Mouse (Mus musculus) fibroblast of lung, adult 2 months (primary cell): ENCODE measurements around the gene Spns2.
"Not testable (repeated sequence)": the region's sequence is repeated elsewhere in the genome, so short reads cannot be mapped to it uniquely, and the experiment has no call there.

Source experiments
- DNase-seq: peaks from one replicate; pipeline ENCODE4 v3.0.0-alpha.2; 2011; ENCODE audit warnings: low read depth

The Spns2 gene

DNA sequence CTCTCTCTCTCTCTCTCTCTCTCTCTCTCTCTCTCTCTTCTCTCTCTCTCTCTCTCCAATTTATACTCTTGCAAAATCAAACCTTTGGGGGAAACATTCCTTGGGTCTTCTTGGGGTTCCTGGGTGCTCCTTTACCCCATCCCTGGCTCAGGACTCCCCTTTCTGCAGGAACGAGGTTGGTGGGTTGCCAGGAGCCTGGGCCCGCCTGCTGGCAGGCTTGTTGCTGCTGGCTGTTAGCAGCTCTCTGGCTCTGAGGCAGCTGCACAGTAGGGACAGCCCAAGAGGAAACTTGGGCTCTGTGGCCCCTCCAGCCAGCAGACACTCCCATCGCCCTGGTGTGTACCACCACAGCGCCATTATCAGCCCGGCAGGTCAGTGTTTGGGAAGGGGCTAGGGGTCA is 53.4 kb downstream of the Spns2 start:
- no peak for DNase-seq

DNA sequence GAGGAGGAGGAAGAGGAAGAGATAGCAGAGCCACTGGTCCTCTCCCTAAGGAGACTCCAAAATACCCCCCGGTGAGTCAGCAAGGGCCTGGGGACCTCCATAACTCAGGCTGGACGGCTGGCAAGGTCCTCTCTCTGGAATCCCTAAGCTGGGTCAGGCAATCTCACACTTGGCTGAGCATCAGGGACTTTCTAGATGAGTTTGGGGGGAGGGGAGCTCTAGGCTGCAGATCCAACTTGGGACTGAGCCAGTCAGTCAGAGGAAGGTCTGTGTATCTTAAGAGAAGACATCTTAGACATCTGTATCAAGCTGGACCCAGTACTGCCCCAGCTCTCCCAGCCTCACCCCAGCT is 54.0 kb downstream of the Spns2 start:
- DNase-seq, result no peak

DNA sequence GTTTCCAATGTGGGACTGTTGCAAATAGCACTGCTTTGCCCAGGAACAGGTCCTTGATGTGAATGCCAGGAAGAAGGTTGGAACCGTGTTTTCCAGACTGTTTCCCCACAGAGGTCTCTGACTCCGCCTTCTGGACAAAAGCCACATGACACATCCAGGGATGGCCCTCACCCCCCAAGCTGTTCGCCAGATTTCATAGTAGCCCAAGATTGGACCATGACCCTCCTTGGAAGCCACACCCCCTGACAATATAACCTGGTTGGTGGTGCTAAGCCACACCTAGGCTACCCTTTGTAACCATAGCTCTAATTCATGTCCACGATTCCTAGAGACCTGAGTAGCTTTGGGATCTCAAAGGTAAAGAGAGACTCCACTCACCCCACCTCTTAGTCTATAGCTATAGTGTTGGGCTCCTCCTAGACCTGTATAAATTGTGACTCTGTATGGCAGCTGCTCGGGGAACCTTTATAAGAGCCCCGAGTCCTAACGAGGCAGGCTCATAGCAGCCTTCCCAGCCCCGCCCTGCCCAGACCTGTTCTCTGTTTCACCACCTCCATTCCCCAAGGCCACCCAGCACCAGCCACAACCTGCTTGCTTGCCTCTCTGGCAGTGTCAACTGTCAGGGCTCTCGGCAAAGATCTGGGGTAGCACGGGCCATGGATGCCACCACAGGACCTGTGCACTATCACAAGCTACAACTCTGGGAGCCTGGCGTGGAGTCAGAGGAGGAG is 54.6 kb downstream of the Spns2 start, which contains the start of gene Ggt6:
Ggt6 (plus strand) TSS at position 564 of the 731 bp plus-strand sequence.
- no peak for DNase-seq

DNA sequence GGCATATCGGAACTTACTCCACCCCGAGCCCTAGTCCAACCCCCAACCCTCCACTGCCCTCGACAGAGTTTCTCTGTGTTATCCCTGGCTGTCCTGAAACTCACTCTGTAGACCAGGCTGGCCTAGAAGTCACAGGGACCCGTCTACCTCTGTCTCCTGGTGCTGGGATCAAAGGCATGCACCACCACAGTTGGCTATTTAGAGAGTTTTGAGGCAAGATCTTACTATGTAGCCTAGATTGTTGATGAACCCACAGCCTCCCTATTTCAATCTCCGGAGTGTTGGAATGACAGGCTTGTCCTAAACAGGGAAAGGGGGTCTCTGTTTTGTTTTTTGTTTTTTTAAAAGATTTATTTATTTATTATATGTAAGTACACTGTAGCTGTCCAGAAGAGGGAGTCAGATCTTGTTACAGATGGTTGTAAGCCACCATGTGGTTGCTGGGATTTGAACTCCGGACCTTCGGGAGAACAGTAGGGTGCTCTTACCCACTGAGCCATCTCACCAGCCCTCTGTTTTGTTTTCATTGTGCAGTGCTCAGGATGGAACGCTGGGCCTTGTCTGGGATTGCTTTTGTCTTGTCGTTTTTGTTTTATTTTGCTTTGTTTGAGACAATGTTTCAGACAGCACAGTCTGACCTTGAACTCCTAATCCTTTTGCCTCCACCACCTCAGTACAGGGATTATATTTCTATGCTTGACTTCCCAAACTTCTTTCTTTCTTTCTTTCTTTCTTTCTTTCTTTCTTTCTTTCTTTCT is 59.2 kb downstream of the Spns2 start:
- DNase-seq, result not testable (repeated sequence)

DNA sequence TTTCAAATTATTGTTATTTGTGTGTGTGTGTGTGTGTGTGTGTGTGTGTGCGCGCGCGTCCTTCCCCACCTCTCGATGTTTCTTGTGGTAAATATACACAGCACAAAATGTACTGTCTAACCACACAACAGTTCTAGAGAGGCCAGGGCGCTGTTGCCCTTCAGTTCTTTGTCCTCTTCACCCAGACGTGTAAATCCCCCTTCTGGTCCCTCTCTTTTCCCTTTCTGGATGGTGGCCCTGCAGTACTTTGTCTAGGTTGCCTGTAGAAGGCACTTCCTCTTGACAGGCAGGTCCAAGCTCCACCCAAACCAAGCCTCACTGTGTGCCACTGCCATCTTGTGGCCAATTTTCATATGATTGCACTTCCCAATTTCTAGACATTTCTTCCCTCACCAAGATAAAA is 60.4 kb downstream of the Spns2 start:
- peak; percentile 51 for DNase-seq

DNA sequence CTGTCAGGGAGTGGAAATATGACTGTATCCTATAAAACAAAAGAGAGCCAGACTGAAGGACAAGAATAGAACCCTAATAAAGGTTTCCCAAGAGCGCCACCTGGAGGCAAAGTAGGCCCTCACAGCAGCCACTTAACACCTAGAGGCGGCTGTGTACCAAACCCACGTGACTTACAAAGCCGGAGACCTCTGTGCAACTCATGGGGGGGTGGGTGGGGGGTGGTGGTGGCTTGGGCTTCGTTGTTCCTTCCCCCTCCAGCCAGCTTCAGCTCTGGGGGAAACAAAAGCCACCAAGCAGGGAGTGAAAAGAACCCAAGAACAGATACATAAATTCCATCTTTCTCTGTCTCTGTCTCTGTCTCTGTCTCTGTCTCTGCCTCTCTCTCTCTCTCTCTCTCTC is 61.0 kb downstream of the Spns2 start:
- DNase-seq, result peak; percentile 26

DNA sequence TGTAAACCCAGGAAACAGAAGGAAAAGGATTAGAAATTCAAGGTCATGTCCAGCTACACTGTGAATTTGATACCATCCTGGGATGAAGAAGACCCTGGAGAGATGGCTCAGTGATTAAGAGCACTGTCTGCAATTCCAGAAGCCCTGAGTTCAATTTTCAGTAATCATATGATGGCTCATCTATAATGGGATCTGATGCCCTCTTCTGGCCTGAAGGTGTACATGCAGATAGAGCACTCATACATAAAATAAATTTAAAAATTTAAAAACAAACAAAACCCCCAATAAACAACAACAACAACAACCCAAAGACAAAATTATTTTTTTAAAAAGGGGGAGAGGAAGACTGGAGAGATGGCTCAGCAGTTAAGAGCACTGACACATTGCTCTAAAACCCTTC is 62.8 kb downstream of the Spns2 start:
- no peak for DNase-seq

DNA sequence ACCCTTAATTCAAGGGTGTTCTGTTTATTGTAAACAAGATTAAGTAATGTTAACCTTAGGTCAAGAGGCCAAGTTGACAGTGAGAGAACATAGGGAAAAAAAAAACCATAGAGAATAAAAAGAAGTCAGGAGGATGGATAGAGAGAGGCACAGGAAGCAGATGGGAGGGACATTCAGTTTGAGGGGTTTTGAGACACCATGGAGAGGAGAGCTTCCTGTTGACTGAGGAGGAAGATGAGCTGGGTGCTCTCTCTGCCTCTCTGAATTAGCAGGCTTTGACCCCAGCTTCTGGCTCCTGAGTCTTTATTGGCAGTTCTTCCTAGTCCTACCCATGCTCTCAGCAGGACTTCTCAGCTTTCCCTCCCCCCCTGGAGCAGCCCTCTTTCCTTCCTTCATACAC is 64.5 kb downstream of the Spns2 start:
- no peak for DNase-seq

DNA sequence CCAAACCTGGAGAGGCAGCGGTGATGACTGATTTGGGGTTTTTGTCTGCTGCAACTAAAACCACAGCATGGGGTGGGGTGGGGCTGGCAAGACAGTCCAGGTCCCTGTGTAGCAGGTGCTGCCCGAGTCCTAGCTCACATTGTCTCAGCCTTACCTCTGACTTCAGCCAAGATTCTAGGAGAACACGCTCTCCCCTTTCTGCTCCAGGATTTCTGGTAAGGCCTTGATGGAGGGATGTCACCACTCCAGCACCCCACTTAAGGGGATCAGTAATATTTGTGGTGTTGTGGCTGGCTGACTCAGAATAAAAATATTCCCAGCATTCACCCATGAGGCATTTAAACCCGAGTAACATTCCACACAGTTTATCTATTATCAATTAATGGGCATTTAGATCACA is 66.0 kb downstream of the Spns2 start:
- no peak for DNase-seq

DNA sequence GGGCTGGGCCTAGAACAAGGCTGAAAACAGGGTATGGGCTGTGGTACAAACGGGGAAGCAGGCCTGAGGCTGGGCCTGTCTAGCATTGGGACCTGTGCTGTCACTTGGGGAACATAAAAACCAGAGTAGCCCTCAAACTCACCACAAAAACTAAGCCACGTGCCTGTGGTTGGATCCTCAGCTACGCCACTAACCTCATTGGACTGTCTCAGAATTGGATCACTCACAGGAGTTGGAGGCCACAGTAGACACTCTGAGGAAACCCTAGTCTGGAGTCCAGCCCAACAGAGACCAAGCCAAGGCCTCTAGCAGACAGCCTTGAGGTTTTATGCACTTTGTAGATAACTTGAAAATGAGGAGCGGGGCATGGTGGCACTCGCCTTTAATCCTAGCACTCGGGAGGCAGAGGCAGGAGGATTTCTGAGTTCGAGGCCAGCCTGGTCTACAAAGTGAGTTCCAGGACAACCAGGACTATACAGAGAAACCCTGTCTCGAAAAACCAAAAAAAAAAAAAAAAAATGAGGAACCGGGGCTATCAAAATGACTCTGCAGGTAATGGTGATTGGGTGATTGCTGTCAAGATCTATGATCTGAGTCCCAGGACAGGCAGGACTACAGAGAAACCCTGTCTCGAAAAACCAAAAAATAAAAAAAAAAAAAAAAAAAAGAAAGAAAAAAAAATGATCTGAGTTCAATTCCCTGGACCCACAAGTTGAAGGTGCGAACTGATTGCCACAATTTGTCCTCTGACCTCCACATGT is 68.0 kb downstream of the Spns2 start:
- DNase-seq, result no peak

DNA sequence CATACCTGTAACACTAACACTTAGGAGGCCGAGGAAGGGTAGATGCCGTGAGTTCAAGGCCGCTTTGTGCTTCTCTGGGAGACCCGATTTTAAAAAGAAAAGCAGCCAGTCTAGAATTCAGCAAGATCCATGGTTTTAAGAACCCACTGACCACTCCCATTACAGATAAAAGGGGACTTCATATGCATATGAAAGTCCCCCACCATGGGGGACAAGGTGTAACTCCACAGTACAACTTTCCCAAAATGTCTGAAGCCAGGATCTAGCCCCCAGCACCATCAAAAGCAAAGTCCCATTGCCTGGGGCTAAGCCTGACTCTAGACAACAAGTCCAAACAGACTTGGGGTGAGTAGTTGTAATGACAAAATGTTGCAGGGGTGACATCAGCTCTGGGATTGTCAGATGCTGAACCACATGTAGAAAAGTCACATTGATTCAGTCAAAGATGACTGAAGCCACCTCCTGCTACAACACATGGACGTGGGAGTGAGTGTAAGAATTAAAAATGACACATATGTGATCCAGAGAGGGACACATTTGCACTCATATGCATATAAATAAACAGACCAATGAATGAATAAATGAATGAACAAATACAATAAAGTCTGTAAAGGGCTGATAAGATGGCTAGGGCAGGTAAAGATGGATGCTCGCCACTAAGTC is 69.1 kb downstream of the Spns2 start:
- DNase-seq, result no peak

DNA sequence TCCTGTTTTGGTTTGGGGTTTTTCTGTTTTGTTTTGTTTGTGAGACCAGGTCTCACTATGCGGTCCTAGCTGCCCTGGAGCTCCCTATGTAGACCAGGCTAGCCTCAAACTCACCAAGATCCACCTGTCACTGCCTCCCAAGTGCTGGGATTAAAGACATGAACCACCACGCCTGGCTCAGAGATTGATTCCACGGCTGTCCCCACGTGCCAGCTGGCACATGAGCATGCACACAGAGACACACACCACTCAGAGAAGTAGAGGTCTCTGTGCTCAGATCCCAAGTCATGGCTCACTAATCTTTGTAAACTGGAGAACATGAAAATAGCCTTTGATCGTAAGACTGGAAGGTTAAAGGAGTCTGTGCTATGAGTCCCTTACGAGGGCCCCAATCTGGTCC is 70.7 kb downstream of the Spns2 start:
- DNase-seq, result no peak

DNA sequence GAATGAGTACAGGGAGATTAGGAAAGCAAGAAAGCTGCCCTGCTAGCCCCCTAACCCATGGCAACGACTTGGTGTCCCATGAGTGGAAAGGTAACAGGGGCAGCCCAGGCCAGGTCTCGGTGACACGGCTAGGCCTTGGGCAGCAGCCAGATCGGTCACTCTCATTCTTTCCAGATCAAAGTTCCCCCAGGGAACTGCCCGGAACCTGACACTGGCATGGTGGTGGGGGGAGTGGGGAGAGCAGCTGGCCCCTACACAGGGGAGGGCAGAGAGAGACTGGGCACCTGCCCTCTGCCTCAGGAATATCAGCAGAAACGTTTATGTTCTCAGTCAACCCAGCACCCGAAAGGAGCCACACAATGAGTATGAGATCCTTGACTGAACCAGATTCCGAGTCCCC is 71.5 kb downstream of the Spns2 start:
- no peak for DNase-seq

DNA sequence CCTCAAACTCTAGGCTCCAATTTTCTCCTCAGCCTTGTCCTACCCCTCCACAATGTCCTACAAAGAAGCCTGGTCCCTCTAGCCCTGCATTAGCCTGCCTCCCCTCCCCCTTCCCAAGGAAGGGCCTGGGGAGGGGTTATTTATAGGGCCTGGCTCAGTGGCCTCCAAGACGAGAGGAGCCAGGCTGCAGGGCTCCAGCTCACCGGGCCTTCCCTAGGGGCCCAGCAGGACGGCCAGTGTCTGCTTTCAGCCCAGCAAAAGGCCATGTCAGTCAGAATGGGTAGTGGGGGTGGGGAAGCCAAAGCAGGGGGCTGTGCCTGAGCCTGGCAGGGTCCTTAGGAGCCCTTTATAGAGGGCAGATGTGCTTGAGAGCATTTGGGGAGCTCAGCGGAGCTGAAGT is 72.3 kb downstream of the Spns2 start:
- DNase-seq, result no peak

DNA sequence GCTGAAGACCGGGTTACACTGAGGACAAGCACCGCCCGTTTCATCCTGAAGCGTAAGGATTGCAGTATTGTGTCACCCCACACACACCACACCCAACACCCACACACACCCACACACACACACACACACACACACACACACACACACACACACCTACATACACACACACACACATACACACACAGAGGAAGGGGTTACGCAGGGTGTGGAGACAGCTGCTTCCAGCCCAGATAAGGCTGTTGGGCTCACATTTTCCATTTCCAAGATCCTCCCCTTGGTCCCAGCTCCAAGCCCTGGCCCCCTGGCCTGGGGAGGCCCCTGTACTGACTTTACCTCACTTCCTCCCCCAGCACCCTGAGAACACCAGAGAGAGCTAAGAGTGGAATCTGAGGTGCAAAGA is 73.0 kb downstream of the Spns2 start:
- DNase-seq, result no peak

DNA sequence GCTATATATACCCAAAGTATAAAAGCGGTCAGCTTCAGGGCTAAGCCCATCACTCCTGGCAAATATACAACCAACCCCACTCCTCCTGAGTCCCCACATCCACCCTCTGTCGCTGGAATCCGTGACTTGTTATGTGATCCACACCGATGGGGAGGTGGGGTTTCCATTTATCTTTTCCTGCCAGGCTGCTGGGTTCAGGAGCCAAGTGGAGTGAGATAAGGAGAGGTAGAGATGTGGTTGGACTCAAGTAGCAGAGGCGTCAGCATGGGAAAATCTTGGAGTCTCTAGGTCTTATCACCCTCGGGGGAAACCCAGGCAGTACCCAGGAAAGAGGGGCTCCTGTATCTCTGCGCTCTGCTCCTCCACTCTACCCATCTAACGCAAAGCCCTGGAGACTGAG is 74.5 kb downstream of the Spns2 start:
- DNase-seq, result no peak

DNA sequence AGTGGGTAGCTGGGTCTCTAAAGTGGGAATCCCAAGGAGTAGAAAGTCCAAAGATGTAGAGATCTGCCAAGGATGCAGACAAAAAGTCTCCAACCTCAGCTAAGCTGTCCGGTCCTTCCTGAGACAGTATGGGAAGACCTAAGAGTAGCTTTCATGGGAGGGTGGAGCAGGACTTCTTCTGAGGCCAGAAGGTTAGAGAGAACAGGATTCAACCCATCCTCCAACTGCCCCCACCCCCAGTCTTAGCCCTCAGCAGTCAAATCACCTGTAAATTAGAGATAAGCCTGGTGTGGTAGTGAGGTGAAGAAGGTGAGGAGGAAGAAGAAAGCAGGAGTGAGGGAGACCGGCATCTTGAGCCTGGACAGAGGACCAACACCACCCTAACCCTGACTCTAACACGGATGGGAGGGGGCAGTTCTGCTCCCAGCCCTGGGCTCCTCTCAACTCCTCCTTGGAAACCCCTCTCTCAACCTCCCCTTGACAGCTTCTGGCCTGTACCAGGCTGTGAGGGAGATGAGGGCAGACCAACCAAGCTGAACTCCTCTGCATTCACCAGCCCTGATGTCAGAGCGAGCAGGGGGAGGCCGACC is 76.0 kb downstream of the Spns2 start:
- DNase-seq, result no peak

DNA sequence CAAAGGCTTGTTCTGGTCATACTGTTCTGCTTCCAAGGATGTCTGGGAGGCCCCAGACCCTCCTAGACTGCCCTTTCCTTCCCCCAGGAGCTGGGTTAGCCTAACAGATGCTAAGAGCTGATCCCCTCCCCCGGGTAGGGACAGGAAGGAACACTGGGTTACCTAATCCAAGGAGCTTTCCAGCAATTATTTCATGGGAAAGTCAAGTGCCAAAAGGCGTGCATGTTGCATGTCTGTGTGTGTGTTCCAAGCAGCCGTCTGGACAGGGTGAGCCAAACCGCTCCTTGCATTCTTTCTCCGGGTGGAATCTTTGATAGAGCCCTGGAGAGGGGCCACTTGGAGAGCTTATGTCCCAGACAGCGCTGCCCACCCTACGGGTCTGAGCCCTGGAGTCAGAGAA is 76.7 kb downstream of the Spns2 start:
- DNase-seq, result no peak

DNA sequence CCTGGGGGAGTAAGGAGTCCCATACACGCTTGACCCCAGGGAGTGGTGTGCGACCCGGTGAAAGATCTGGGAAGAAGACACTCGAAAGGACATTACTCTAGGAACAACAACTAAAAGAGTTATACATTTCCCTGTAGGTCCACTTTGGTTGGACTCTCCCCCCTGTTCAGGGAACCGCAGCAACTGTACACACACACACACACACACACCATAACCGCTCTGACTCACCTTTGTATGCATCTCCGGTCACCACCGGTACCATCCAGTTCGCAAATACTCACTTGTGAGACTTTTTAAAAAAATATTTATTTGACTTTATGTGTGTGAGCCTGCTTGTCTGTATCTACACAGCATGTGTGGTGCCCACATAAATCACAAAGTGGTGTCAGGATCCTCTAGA is 77.8 kb downstream of the Spns2 start:
- no peak for DNase-seq

DNA sequence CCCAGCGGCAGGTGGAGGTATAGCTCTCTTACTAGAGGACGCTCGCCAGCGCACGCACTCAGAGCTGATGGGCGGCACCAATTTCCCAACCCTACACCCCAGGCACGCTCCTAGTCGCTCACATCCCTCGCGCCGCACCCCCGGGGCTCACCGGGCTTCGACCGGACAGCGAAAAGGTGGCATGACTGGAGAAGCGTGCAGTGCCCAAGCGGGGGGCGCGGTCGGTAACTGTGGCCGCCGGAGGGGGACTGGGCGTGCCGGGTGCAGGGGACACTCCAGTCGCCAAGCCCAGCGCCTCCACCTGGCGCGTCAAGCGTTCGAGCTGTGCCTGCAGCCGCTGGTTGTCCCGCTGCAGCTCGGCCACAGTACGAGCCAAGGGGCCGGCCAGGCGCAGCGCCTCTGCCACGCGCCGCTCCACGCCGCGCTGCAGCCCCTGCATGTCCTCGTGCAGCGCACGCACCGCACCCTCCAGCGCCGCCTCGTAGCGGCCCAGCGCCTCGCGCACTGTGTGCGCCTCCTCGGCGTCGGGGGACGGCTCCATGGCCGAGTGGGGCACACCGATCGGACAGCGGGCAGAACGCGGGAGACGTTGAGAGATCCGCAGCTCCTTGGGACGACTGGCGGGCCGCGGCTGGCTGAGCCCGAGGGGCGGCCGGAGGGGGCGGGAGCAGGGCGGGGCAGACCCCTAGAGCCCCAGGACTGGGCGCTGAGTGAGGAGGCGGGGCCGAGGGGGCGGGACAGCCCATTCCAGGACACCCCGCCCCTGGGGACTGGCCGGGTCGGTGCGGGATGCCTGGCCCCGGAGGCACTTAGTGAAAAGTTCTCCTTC is 78.4 kb downstream of the Spns2 start, which contains the start of gene Smtnl2:
Smtnl2 (minus strand) TSS at position 621 of the 829 bp plus-strand sequence.
- DNase-seq, result no peak

DNA sequence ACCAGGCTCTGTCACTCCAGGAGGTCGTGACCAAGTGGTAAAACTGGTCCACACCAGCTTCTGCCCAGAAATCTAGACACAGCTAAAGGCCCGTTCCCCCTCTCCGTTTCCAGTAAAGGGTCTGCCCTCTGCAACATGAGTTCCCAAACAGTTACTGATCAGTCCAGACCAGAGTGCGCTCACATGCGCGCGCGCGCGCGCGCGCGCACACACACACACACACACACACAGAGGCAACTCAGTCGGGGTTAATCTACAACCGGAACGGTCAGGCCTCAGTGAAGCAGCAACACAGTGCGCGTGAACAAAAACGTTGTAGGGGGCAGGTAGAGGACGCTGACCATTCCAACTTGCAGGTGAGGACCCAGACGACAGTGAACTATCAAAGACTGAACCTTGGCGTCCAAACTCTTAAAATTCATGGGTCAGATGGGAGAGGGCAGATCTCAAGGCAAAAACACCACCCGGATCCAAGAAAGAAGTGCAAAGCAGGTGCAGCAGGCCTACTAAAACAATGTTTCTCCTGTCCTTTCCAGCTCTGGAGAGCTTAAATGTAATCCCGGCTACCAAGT is 79.1 kb downstream of the Spns2 start:
- no peak for DNase-seq
